Mouse (Mus musculus) left cerebral cortex, postnatal 36 days (tissue): ENCODE data around the gene Dgkg. TPM values are rescaled to one million over a fixed set of nuclear protein-coding genes. Genes with fewer than 3 reads are reported as not detected.
A peak's percentile ranks its signal among the peaks of the same experiment; 100 is the strongest.

Source experiments
- DNase-seq, 2 experiments: peaks; one replicate each; pipeline ENCODE4 v3.0.0; 2021 to 2022; ENCODE audit warnings: low spot score in 2 of 2, mixed read lengths in 1 of 2
- intact Hi-C: fragments of 180-260 bp; cut with DNase I; formaldehyde crosslinking; loops from one replicate; pipeline ENCODE4 v1.15.1; 2025
- total RNA-seq, 2 experiments: library from RNA; stranded (reverse); gene quantifications; 2 replicates each; pipeline ENCODE4 v1.2.3; 2021

Gene Dgkg
- total RNA-seq, 2 experiments from 2014 or later = 46.3 to 64.0 TPM

DNA sequence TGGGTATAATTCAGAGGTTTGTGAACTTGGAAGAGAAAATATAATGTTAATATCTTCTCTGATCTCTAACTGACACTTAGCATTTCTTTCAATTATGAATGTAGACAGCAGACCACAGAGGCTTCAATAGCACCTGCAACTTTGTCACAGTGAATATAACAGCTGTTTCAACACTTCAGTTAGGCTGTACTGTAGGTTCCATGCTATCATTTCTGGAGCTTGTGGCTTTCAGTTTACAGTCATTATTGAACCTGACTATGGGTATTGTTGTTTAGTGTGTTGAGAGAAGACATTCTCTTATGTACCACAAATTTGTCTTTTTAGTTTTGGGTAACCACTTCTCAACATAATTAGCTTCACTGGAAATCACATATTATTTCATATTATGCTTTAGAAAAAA lies 93.4 kb downstream of the Dgkg start:
- intact Hi-C loops = no loop called here
- DNase-seq = no peak

DNA sequence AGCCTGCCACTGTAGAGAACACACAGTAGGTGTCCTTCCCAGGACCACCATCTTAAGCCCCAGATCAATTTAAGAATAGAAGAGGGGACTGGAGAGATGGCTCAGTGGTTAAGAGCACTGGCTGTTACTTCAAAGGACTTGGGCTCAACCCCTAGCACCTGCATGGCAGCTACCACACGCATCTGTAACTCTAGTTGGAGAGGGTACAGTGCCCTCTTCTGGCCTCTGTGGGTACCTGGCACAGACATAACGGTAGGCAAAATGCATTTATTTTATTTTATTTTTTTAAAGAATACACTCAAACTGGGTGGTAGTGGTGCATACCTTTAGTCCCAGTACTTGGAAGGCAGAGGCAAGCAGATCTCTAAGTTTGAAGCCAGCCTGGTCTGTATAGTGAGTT lies 102.0 kb downstream of the Dgkg start:
- DNase-seq = no peak
- intact Hi-C loops = loop anchor here (2.0 kb wide), 1 partner anchor 252 kb away; no protein-coding TSS in a partner anchor

DNA sequence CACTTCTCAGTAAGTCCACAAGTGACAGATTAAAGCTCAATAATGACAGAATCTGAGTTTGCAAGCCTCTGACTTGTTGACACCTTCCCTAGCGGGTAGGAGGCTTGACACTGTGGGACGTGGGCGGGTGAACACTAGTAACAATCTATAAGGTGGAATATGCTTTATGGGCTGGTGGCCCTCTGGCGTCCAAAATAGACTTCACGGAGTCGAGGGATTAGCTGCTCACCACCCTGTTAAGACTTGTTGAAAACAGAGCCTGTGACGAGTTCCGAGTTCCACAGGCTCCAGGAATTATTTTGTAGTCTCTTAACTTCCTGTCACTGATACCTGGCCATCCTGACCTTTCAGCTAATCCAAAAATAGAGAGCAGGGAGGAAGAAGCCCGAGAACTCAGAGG lies 104.7 kb downstream of the Dgkg start:
- no peak for DNase-seq
- intact Hi-C loops = no loop called here

DNA sequence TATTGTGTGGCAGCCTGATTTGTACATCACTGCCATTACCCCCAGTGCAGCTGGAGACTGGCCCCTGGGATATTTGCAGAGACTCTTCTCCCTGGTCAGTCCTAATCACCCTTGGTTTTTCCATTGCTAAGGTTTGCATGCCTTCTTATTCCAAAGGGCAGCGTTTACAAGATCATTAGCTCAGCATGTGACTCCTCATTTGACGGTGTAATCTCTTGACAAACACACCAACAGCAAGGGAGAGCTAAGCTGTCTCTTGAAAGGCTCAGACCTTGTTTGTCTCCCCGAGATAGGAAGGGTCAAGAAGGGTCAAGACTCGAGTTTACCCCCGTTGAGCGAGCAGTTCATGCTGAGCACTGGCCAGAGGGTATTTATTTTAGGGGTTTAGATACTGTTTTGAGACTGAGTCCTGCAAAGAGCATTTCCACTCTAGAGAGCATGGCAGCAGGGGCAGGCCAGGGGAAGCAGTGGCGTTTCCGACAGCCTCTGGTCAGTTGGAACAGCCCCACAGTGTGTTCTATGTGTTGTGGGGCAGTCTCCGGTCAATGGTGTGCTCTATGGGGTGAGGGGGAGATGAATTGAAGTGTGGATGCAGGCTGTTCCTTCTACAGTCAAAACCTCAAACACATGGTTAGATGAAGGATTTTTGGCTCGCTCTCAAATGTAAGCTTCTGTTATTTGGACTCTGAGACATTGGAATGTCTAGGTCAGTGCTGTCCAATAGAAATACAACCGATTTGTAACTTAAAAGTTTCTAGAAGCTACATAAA lies 105.6 kb downstream of the Dgkg start:
- DNase-seq = no peak
- intact Hi-C loops = no loop called here

DNA sequence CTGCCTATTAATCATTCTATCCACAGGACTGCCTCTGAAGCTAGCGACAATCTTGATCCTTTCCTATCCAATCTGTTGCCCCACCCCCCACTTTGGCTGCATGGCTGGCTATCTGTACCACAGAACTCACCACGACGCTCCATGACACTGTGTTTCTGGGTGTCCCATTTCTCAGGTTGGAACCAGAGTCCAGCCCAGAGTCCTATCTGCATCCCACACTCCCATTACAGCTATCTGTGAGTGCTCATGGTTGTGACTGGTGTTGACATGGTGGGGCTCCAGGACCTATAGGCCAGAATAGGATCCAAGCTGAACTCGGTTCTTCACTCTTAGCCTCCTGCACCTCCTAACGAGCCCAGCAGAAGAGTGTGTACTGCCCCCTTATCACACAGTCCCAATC lies 107.7 kb downstream of the Dgkg start:
- DNase-seq = no peak
- intact Hi-C loops = loop anchor here (2.0 to 5.0 kb wide), 2 partner anchors 42 to 239 kb away; no protein-coding TSS in a partner anchor

DNA sequence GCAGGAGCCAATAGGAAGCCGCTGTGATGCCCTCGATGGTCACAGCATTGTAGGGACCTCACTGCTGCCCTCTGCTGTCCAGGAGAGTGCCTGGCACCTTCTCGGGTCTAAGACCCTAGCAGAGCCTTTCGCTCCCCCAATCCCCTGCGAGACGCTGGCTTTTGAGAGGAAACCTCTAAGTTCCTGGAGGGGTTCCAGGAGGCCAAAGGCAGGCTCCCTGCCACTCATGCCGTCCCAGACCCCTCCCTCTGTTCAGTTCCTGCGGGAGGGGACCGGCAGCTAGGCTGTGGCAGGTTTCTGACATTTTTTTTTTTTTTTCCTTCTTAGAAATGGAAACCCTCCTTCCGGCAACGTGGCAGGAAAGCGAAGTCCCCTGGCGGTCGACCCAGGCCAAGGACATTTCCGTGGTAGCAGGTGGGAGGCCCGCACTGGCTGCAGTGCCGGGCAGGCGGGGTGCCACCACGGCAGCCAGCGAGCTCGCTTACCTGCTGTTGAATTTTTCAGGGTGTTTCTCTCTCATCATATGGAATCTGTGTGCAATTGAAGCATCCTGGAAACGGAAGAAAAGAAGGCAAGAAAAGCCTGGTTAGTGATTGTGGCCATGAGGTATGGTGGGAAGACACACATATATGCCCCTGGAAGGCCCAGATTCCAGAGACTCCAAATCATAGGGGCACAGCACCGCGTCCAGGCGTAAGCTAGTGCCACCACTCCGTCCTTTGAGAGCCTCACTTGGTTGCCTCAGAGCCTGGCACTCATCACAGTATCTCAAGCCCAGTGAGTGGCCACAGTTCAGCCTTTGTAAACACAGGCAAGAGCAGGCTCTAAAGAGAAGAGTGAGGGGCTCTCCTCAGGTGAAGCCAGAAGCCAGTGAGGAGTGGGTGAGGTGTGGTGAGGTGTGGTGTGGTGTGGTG lies 108.6 kb downstream of the Dgkg start:
- DNase-seq = peak; percentile 84 to 86
- intact Hi-C loops = loop anchor here (2.0 to 5.0 kb wide), 2 partner anchors 41 to 238 kb away; no protein-coding TSS in a partner anchor

DNA sequence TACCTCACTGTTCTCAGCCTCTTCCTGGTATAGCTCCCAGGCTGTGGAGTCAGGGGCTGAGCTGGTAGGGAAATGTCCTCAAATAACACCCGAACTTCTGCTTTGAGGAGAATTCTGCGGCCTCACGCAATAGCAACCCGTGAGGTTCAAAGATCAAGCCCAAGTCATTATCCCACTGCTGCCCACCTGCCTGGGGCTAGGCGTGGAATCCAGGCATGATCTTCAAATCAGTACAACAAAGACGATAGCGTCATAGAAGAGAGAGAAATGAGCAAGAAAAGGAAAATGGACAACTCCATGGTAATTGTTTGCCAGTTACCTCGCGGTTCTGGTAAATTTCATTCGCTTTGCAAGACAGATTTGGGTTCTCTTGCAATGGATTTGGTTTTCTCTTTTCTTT lies 109.3 kb downstream of the Dgkg start:
- no peak for DNase-seq
- intact Hi-C loops = loop anchor here (2.0 to 5.0 kb wide), 2 partner anchors 40 to 237 kb away; no protein-coding TSS in a partner anchor

DNA sequence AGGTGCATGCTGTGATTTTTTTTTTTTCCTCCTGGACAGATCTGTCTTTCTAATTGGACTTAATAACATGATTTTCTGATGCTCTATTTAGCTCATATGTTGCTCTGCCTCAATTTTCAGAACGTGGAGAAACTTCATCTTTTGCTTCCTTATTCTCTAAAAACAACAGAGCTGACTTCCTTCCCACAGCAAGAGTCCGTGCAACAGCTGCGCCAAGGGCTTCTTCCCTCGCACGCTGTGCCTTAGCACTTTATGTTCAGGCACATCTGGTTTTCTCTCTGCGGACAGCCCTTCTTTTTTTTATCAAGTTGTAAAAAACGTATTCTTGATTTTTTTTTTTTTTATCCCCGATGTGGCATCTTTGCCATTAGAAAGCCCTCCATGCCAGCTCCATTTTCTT lies 111.2 kb downstream of the Dgkg start:
- DNase-seq = no peak
- intact Hi-C loops = loop anchor here (2.0 to 5.0 kb wide), 2 partner anchors 38 to 107 kb away; partner anchors contain the start of gene Etv5

DNA sequence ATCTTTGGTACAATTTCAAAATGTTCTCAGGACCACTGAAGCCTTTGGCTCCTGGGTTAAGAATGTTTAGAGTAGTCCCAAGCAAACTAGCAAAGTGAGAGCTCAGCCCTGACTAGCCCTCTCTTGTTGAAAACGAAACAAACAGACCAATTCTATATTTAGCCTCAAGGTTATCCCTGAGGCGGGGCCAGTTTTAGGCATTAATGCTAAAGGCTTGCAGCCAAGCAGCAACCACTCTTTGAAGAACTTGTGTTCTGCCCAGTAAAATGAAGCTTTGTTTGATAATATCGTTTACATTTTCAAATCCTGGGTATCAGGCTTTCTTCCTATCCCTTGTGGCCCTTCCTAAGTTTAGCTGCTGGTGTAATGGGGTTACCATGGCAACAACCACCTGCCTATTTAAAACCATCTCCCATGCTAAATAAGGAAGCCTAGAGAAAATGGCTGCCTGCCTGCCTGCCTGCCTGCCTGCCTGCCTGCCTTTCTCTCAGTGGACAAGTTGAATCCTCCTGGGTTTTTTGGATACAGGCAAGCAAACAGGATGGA lies 111.9 kb downstream of the Dgkg start:
- DNase-seq = peak; percentile 57 to 66
- intact Hi-C loops = loop anchor here (2.0 to 5.0 kb wide), 2 partner anchors 38 to 106 kb away; partner anchors contain the start of gene Etv5

DNA sequence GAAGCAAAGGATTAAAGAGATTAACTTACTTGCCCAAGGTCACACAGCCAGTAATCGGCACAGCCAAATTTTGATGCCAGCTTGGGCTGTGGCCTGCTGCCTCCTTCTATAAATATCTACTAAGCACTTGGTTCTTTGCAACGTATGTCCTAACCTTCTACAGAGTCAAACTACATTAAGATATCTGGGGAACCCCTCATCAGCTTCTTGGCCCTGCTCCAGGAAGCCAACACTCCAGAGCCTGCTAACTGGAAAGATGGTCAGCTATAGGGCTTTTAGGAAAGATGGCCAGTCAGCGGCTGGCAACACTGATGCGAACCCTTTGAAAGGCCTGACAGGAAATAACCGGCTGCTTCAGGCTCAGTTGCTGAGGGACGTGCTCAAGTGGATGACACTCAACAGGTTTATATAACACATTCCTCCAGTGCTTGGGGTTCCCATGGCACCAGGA lies 114.3 kb downstream of the Dgkg start:
- no peak for DNase-seq
- intact Hi-C loops = no loop called here

DNA sequence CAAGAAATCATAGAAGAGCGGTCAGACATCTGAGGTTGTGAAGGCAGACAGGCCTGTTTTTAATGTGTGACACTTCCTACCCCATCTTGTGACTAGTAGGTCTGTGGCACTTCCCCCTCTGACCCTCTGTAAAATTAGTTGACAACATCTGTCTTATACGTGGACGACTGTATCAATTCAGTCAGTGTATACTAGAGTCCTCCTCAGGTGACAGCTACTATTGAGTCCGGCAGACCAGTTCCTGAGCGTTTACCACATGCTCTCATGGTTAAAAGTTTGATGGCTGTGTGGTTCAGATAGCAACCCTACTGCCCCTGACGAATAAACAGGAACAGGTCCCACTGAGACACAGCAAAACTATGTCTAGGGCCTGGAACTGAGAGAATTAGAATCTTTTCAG lies 117.7 kb downstream of the Dgkg start:
- no peak for DNase-seq
- intact Hi-C loops = no loop called here

DNA sequence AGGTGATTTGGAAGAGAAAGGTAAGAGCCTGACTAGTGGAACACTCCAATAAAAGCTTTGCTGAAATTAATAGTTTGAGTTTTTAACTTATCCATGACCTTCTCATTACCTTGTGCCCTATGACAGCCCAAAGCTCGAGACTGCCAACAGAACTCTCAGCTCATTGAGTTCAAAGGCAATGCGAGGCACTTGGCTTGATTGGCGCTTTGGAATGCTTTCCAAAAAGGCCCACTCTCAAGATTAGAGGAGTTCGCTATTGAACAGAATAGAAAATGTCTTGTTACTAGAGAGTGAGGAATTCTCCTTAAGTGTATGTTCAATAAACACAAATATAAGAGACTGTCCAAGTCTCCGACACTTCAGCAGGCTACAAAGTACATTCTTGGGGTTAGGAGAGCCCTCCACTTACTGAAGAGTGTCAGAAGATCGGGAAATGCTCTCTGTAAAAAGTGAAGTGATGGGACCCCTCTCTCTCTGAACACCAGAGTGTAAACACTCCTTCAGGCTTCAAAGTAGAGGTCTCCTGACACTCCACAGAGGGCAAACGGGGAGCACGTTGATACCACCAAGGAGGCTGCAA lies 120.3 kb downstream of the Dgkg start:
- DNase-seq = no peak
- intact Hi-C loops = no loop called here

DNA sequence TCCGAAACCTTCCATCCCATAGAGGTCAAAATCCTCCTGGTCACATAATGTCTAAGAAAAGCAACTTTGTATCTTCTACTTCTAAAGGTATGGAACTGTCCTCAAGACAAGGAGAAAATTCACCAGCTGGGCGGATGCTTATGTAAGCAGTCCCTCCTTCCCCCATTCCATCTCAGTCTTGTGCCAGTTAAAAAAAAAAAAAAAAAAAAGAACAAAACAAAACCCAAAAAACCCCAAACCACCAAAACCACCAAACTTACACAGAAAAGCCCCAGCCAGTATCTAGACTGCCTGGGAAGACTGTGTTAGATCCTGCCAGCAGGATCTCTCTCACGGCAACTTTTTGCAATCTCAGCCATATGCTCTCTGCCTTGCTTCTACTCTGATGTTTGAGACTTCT lies 123.9 kb downstream of the Dgkg start:
- no peak for DNase-seq

DNA sequence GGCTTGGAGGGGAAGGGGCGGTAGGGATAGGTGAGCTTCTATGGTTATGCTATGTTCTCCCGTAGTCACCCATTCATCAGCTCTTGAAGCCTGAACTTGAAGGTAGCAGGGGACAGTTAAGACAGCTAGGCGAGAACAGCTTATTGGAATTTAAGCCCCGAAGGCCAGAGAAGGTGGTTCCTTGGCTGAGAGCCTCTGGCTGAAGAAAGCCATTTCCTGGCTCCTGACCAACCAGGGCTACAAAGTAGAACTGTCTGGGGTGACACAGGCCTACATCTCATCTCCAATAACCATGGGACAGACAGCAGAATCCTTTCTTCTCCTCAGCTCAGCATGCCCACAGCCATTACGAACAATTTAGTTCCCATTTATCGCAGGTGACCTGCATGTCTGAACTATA lies 125.2 kb downstream of the Dgkg start:
- intact Hi-C loops = no loop called here
- DNase-seq = no peak

More for the DNA sequence above, 123.9 kb downstream of the Dgkg start:
- intact Hi-C loops = no loop called here

DNA sequence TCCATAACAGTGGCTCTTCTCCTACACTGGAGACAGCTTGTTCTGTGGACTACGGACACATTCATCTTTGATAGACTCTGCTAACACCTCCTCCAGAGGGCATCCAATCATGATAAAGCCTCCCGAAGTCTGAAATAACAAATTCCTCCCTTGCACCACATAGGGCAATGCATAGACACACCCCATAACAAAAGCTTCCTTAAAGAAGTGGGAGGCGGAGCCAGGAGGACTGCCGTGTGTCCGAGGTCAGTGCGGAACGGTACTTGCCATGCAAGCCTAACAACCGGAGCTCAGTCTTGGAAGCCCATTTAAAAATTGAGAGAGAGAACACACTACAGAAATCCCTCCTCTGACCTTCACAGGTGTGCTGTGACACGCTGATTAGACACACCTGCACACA lies 126.0 kb downstream of the Dgkg start:
- DNase-seq = no peak
- intact Hi-C loops = no loop called here

DNA sequence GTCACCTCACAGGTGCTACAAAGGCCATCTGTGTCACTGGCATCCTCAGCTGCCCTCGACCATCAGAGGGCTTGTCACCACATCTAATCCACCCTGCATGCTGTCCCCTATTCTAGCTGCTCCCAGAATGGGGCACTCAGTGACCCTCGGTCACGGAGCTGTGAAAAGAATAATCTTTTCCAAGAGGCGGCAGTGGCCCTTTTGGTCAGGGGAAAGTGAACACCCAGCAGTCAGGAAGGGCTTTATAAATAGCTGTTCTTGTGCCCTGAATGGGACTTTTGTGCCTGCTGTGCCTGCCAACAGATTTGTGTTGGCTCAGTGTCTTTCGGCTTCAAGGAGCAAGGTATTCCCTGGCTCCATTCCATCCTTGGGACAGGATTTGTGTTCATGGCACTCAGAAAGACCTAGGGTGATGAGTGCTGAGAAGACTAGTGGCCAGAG lies 129.5 kb downstream of the Dgkg start:
- DNase-seq = no peak
- intact Hi-C loops = no loop called here

DNA sequence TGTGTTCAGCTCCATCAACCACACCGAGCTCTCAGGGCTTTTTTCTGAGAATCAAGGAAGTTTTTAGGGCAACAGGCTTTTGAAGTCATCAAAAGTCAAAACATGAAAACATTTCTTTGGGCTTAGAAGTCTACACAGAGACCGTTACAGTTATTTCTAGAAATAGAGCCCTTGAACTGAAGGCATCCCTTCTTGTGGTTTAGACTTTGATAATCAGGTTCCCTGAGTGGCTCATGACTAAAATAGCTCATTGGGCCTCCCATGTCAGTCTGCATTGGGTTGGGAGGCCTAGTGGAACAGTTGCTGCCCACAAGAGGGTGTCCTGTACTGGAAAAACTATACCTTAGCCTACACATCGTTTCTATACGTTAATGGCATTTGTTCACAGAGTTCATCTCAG lies 130.6 kb downstream of the Dgkg start:
- no peak for DNase-seq
- intact Hi-C loops = no loop called here

DNA sequence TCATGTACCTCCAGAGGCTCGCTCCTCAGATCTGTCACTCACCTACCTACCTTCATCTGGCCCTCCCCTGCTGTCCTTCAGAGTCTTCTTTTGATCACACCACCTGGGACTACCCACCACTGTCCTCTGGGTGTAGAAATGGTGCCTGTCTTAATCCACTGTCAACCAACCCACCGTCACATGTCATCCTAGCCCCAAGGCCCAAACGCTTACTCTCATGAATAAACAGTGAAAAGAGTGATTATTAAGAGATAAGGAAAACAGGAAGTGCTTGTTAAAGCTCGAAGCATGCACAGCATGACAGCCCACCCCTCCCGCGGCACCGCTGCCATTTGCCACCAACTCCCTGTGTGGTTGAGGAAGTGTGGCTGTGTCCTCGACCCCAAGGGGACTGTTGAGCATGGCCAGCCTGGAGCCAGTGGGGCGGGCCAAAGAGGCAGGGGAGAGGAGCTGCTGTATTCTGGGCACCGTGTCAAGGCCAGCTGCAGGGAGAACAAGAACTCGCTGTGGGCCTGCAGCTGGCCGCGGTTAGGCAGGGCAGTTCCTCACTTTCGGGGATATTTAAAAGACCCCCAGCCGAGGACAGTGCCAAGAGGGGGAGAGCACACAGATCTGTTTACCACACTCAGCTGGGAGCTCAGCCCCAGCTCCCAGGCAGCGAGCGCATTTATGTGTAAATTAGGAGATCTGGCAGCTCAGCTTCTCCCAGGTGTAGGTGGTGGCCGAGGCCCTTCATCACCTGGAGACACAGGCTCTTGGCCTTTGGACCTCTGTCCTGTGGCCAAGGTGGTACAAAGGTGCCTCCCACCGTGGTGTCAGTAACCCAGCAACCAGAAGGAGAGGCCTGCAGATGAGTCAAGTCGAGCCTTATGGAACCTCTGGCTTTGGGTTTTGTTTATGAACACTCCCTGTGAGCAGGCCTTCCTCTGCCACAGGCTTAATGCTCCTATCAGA lies 139.3 kb downstream of the Dgkg start:
- DNase-seq = peak; percentile 48 to 49
- intact Hi-C loops = no loop called here

DNA sequence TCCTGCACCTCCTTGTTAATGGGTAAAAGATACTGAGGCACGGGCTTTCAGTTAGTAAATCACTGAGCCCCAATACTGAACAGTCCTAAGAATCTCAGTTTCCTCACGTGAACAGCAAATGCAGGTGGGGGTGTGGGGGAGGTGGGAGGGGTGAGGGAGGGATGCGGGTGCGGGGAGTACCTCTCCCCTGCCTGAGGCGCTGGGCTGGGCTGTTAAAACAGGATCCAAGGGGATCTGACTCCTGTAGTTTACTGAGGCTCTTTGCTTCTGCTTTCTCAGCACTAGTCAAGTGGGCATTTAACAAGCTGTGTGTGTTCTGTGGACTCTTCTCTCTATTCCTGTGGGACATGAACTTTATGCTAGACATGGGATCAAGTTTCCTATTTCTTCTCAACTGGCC lies 141.5 kb downstream of the Dgkg start:
- intact Hi-C loops = no loop called here
- no peak for DNase-seq
